Mouse (Mus musculus): ENCODE results near the gene Flad1. TPM values are rescaled to one million over a fixed set of nuclear protein-coding genes. Genes with fewer than 3 reads are reported as not detected.

Flad1 gene
- polyA plus RNA-seq, 1 experiment from 2014 or later = 18.7 TPM

DNA sequence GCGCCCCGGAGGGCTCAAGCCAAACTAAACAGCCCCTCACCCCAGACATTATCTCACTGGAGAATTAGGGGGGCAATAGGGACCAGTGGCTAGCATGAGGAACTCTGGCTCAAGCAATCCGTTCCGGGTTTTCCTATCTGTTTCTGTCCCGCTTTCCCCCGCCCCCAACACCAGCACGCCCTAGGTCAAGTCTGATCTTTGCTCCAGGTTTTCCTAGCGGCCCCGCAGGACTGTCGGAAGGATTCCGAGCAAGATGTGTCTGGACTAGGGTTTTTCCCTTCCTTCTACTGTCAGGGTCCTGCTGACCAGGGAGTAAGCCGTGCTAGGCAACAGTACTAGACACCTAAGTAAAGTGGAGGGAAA lies 16.8 kb downstream of the Flad1 start:
- Histone ChIP-seq H3K27me3 (peaks cover 31% of the 10 kb centered on the region), H3K4me3 (replicated peaks) (peak overlapping the region; percentile 65), H3K27ac (peak overlapping the region; percentile 83), H3K4me2 (peak overlapping the region; percentile 94), H3K9ac (peak overlapping the region; percentile 78), H3K9me3 (replicated peaks) (no peaks in the 10 kb centered on the region), H3K36me3 (0 out of 2 replicates have a peak, but pooled peaks cover 4% of the 10 kb centered on the region), H3K4me1 (replicated peaks) (peaks cover 68% of the 10 kb centered on the region)
- WGBS (ENCODE audit: insufficient replicate concordance) = 0% methylated on average over 12 of the region's 12 CpGs
- peak; percentile 18 for ATAC-seq (ENCODE audit: low read depth)
- peak; percentile 72 for DNase-seq

DNA sequence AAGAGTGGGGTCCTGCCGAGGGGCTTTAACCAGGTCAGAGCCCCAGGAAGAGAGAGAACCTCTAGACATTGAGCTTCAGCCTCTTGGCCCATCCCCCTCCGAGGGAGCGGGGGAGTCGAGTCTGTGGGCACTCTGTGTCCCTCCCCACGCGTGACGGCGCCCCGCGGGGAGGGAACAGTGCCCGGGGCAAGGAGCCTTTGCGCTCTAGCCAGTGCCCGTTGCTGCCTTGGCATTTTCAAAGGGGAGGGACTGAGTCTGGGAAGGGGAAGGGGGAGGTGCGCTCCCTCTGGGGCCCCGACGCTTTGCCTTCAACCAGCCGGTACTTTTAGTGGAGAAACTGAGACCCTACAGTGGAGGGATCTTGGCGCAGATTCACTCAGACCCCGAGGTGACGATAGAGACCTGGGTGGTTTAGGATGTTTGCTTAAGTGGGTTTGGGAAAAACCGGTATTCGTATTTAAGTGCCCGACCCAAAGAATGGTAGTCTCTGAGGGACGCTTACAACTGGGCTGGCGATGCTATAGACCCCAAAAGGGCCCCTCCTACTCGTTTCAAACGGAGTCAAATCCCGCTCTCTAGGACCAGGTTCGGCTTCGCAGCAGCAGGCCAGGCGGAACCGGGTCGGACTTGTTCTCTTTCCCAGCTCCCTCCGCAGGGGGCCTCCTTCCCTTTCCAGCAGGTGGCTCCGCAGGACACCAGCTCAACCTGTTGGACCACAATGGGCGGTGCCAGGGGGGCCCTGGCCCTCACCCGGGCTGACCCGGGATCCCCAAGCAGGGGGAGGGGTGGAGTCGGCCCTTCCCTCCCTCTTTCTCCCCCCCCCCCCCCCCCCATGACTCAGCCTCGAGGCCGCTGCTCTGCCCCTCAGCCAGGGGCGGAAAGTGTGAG lies 17.4 kb downstream of the Flad1 start, which contains the start of gene Zbtb7b:
Gene Zbtb7b, minus strand, starts transcription at position 771 of the 888 bp plus-strand sequence.
- Histone ChIP-seq H3K4me2 (peak within 1 kb of the TSS; percentile 94), H3K9me3 (replicated peaks) (no peaks in the 10 kb centered on the region), H3K27ac (peak within 1 kb of the TSS; percentile 83), H3K4me1 (replicated peaks) (peaks cover 74% of the 10 kb centered on the region), H3K27me3 (peaks cover 31% of the 10 kb centered on the region), H3K9ac (peak within 1 kb of the TSS; percentile 78), H3K4me3 (replicated peaks) (peak within 1 kb of the TSS; percentile 65), H3K36me3 (no peaks in the 10 kb centered on the region)
- ATAC-seq (ENCODE audit: low read depth) = peak; percentile 47
- DNase-seq = peak; percentile 63
- WGBS (ENCODE audit: insufficient replicate concordance) = under 1% methylated on average over 40 of the region's 42 CpGs

DNA sequence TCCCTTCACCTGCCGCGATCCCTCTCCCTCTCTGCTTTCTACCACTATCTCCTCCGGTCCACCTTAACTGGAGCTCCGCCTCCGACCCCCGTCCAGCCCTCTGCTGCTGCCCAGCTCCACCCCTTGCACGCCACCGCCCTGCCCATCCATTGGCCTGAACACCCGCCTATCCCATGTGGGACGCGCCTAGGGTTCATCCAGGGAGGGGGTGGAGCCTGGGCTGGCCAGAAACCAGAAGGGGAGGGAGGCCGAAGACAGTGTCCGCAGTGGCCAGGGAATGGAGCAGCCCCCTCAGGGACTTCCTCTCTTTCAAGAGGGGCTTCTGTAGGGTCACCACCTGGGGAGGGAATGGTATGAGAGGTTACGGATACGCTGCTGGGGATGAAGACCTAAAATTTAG lies 18.1 kb downstream of the Flad1 start:
- H3K27ac ChIP-seq = peak overlapping the region; percentile 83
- WGBS (ENCODE audit: insufficient replicate concordance) = 0% methylated on average over 15 of the region's 15 CpGs
- peak overlapping the region; percentile 78 for H3K9ac ChIP-seq
- DNase-seq (peak; percentile 98), ATAC-seq (ENCODE audit: low read depth) (peak; percentile 91)
- H3K27me3 ChIP-seq = peaks cover 31% of the 10 kb centered on the region
- peaks cover 78% of the 10 kb centered on the region for H3K4me1 ChIP-seq (replicated peaks)
- no peaks in the 10 kb centered on the region for H3K36me3 ChIP-seq
- H3K9me3 ChIP-seq (replicated peaks) = no peaks in the 10 kb centered on the region
- peak overlapping the region; percentile 94 for H3K4me2 ChIP-seq
- peak overlapping the region; percentile 65 for H3K4me3 ChIP-seq (replicated peaks)

DNA sequence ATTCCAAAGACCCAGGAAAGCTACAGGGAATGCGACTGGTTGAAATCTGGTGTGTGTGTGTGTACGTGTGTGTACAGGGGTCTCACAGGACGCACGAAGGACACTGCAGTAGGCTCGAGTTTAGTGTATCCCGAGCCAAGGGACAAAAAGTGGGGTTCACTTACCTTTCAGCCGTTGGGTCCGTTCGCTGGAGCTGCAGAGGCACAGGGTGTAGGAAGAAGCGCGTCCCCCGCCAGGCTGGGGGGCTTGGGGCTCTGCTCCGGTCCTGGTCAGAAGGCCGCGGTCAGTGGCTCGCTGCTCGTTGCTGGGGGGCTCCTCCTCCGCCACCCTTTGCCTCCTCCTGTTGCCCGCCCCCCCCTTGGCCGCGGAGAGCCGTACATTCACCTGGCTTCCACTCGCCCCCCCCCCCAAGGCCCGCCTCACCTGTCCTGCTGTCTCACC lies 18.8 kb downstream of the Flad1 start:
- under 1% methylated on average over 18 of the region's 24 CpGs for WGBS (ENCODE audit: insufficient replicate concordance)
- Histone ChIP-seq H3K9me3 (replicated peaks) (no peaks in the 10 kb centered on the region), H3K4me3 (replicated peaks) (peak overlapping the region; percentile 65), H3K9ac (peak overlapping the region; percentile 68), H3K27me3 (peaks cover 31% of the 10 kb centered on the region), H3K36me3 (no peaks in the 10 kb centered on the region), H3K4me2 (peak overlapping the region; percentile 94), H3K4me1 (replicated peaks) (peaks cover 86% of the 10 kb centered on the region), H3K27ac (peak overlapping the region; percentile 69)
- ATAC-seq (ENCODE audit: low read depth) = no peak
- DNase-seq = no peak

DNA sequence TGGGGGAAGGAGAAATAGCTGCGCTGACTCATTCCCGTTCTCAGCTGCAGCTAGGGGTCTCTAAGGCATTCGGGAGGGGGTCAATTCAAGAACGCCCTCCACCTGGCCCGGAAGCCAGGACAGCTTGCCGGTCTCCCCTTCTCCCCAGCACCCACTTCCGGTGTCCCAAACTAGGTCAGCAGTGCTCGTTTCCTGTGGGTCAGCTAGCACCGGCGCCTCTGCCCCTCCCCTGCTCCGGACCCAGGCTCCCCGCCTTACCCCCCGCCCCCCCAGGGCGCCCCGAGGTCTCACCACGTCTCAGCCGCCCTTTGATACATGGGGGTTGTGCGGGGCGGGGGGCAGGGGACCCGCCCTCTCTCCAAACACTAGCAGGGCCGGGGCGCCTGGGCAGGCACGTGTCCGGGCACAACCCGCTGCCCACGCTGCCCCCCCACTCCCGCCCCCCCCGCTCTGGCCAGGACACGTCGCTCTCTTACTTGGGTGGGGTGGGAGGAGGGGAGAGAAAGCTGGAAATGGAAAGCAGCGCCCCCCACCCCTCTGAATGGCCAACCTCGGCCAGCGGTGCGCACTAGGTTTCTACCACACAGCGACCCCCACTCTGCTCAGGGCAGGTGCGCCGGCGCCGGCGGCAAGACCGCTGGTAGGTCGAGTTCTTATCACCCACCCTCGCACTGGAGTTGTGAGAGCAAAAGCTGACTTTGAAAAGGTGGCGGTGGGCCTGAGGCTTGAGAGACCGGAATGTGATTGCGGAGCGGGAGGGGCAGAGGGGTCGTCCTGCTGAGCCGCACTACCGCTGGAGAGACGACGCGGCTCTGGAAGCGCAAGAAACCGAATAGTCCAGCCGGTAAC lies 19.8 kb downstream of the Flad1 start:
- H3K9ac ChIP-seq = peak overlapping the region; percentile 68
- H3K4me3 ChIP-seq (replicated peaks) = peak overlapping the region; percentile 65
- H3K36me3 ChIP-seq = no peaks in the 10 kb centered on the region
- DNase-seq (no peak), ATAC-seq (ENCODE audit: low read depth) (no peak)
- H3K27me3 ChIP-seq = peaks cover 31% of the 10 kb centered on the region
- peak overlapping the region; percentile 94 for H3K4me2 ChIP-seq
- peak overlapping the region; percentile 69 for H3K27ac ChIP-seq
- 2% methylated on average over 52 of the region's 56 CpGs for WGBS (ENCODE audit: insufficient replicate concordance)
- H3K9me3 ChIP-seq (replicated peaks) = no peaks in the 10 kb centered on the region
- H3K4me1 ChIP-seq (replicated peaks) = peaks cover 94% of the 10 kb centered on the region

DNA sequence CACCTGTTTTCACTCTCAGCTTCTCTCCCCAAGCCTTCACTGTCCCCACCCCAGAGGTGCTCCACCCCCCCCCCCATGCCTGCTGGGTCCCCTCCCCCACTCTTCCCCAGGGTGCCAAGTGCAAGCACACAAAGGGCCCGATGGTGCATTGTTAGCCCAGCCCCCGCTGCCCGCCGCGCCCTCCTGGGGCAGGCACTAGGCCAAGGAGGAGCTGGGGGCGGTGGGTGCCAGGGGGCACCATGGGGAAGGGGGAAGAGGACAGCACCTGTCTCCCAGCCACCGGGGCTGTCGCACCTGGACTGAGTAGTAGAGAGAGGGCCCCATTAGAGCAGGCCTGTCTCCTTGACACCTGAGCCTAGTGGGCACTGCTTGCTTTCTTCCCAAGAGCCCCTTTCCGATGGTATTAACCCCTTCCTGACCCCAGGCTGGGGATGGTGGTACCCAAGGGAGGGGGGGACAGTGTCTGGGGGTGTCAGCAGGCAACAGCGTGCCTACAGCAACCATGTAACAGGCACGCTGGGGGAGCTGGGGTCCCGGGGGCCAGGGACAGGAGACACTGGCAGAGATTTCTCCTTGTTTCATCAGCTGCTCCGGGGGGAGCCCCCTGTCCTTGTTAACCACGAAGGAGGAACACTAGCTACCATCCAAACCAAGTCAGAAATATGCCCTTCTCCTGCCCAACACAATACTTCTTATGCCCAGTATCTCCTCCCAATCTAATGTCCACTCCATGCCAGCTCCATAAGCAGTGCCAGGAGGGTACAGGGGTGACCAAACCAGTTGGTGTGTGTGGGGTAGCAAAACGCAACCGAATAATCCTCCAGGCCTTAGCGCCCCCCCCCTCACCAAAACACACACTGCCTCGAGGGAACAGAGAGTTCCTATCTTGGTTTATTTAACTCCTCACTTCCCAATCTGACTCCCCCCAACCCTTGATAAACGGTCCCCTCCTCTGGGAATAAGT lies 20.7 kb downstream of the Flad1 start:
- DNase-seq (no peak), ATAC-seq (ENCODE audit: low read depth) (no peak)
- peaks cover 31% of the 10 kb centered on the region for H3K27me3 ChIP-seq
- no peaks in the 10 kb centered on the region for H3K9me3 ChIP-seq (replicated peaks)
- H3K4me1 ChIP-seq (replicated peaks) = peaks cover 93% of the 10 kb centered on the region
- peak overlapping the region; percentile 94 for H3K4me2 ChIP-seq
- peak overlapping the region; percentile 65 for H3K4me3 ChIP-seq (replicated peaks)
- H3K36me3 ChIP-seq = no peaks in the 10 kb centered on the region
- 31% methylated on average over 19 of the region's 19 CpGs for WGBS (ENCODE audit: insufficient replicate concordance)
- peak overlapping the region; percentile 68 for H3K9ac ChIP-seq
- H3K27ac ChIP-seq = peak overlapping the region; percentile 69

DNA sequence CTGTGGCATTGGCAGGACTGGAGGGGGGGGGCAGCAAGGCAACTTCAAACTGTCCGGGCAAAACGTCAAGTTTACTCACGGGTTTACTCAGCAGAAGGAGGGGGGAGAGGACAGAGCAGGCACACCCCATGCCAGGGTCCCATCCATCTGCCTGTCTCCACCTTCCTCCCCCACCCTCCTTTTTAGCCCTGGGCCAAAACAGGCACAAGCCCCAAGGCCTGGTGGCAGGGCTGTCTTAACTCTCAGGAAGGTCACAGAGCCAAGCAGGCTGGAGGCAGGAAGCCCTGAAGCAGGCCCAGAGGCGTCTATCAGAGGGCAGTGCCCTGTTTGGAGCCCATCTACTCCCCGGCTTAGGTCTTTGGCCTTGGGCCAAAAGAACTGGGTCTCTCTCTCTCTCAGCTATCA lies 21.6 kb downstream of the Flad1 start:
- H3K4me3 ChIP-seq (replicated peaks) = no peak overlapping the region

DNA sequence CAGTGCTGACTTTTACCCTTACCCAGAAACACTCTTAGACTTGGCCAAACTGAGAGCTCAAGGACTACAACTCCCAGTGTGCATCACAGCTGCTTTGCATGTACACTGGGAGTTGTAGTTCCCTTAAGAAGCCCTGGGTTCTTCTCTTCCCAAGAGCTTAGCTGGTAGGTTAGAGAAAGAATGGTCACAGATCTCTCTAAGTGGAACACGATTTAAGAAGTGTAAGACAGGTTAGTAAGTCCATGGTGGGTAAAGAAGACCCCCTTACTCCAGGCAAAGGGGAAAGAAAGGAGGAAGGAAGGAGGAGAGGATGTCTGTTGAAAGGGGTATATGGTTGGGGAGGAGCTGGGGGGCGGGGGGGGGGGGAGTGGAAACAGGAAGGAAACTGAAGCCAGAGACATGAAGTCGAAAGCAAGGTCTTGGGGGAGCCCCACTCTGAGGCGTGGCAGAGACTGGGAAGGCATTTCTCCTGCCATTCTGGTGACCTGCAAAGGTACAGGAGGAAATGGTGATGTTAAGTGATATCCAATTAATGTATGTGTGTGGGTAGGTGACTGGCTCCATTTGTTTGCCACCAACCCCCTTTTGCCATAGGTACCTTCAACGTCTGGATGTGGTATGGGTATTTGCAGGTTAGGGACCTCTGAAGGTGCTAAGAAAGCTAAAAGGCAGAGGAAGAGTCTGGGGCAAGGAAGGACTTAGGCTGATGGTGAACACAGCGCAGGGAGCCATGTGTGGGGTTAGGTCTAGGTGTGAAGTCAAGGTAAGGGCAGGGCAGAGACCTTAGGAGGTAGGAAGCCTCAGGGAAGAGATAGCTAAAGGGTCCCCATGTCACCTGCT lies 22.5 kb downstream of the Flad1 start:
- no peaks in the 10 kb centered on the region for H3K9me3 ChIP-seq (replicated peaks)
- no peak overlapping the region for H3K9ac ChIP-seq
- H3K4me1 ChIP-seq (replicated peaks) = peaks cover 87% of the 10 kb centered on the region
- H3K27ac ChIP-seq = peak overlapping the region; percentile 69
- ATAC-seq (ENCODE audit: low read depth) (no peak), DNase-seq (no peak)
- WGBS (ENCODE audit: insufficient replicate concordance) = 26% methylated on average over 5 of the region's 6 CpGs
- 0 out of 2 replicates have a peak overlapping the region, but pooled peaks have one; percentile 12 for H3K4me2 ChIP-seq
- H3K36me3 ChIP-seq = no peaks in the 10 kb centered on the region
- peaks cover 25% of the 10 kb centered on the region for H3K27me3 ChIP-seq
- no peak overlapping the region for H3K4me3 ChIP-seq (replicated peaks)

More for the DNA sequence above, 21.6 kb downstream of the Flad1 start:
- Histone ChIP-seq H3K9ac (no peak overlapping the region), H3K27ac (peak overlapping the region; percentile 69), H3K27me3 (peaks cover 25% of the 10 kb centered on the region), H3K4me1 (replicated peaks) (peaks cover 91% of the 10 kb centered on the region), H3K9me3 (replicated peaks) (no peaks in the 10 kb centered on the region), H3K36me3 (no peaks in the 10 kb centered on the region), H3K4me2 (peak overlapping the region; percentile 94)
- 38% methylated on average over 5 of the region's 5 CpGs for WGBS (ENCODE audit: insufficient replicate concordance)
- DNase-seq (no peak), ATAC-seq (ENCODE audit: low read depth) (no peak)

DNA sequence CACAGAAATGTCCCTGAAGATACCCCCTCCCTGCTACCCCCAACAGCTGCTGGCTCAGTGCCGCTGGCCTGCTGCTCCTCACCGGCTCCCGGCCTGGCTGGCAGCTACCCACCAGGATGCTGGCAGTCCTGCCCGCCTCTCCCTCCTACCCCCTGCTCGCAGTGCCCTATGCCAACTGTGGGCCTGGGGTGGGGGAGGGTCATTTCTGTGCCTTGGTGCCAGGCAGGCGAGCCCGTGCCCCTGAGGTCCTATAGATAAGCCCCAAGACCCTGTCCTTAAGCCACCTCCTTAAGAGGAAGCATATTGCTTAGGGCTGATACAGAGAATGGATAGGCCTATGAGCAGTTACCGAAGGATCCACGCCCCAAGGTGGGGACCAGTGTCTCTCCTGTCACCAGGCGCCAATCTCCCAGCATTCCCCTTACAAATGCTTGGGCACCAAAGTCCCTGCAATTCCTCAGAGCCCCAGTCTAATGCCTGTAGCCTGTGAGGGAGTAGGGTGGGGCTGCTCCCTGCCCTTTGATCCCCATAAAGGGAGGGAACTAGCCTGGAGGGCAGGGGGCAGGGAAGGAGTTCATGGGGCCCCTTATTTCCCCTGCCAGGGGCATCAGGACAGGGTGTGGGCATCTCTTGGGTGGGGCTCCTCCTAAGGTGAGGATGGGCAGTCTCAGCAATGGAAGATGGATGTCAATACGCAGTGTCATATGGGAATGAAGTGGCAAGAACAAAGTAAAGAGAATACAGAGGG lies 23.4 kb downstream of the Flad1 start:
- no peaks in the 10 kb centered on the region for H3K9me3 ChIP-seq (replicated peaks)
- no peak for ATAC-seq (ENCODE audit: low read depth)
- H3K9ac ChIP-seq = peak overlapping the region; percentile 29; the same call in 1 of the 2 replicates
- H3K4me3 ChIP-seq (replicated peaks) = no peak overlapping the region
- no peaks in the 10 kb centered on the region for H3K36me3 ChIP-seq
- H3K4me2 ChIP-seq = peak overlapping the region; percentile 32
- WGBS (ENCODE audit: insufficient replicate concordance) = 42% methylated on average over 11 of the region's 11 CpGs
- peaks cover 25% of the 10 kb centered on the region for H3K27me3 ChIP-seq
- H3K4me1 ChIP-seq (replicated peaks) = peaks cover 81% of the 10 kb centered on the region
- peak overlapping the region; percentile 37 for H3K27ac ChIP-seq
- DNase-seq = no peak

Measured in liver, embryonic 13.5 days (tissue).